Mouse (Mus musculus) midbrain, embryonic 16.5 days (tissue): ENCODE data around the gene Cdkn1b. TPM values are rescaled to one million over a fixed set of nuclear protein-coding genes. Genes with fewer than 3 reads are reported as not detected.

ENCODE experiments used
- ATAC-seq: fragments of 200-750 bp; cut with Nextera tagmentation; 2 replicates; pipeline ENCODE4 v1.8.0; 2017; ENCODE audit warnings: moderate TSS enrichment
- H3K27ac ChIP-seq: fragments of 300-500 bp; sonication (generic); 2 replicates; pipeline ENCODE4 v1.5.1; 2014; ENCODE audit warnings: mild to moderate bottlenecking, low read length, mixed read lengths
- H3K27me3 ChIP-seq: fragments of 300-500 bp; sonication (generic); 2 replicates; pipeline ENCODE4 v1.6.1; 2014; ENCODE audit warnings: low read depth, low read length, mixed read lengths; ENCODE audit not compliant: control insufficient read depth, insufficient read depth
- H3K36me3 ChIP-seq: fragments of 300-500 bp; sonication (generic); 2 replicates; pipeline ENCODE4 v1.6.1; 2014; ENCODE audit warnings: mild to moderate bottlenecking, low read length, moderate library complexity, mixed read lengths; ENCODE audit not compliant: control insufficient read depth, insufficient read depth
- H3K4me1 ChIP-seq: fragments of 300-500 bp; sonication (generic); 2 replicates; pipeline ENCODE4 v1.6.1; 2014; ENCODE audit warnings: mild to moderate bottlenecking, low read length, mixed read lengths; ENCODE audit not compliant: control insufficient read depth, insufficient read depth
- H3K4me2 ChIP-seq: fragments of 300-500 bp; sonication (generic); 2 replicates; pipeline ENCODE4 v1.6.1; 2014; ENCODE audit warnings: mild to moderate bottlenecking, low read length, mixed read lengths
- H3K4me3 ChIP-seq: fragments of 300-500 bp; sonication (generic); 2 replicates; pipeline ENCODE4 v1.5.1; 2014; ENCODE audit warnings: low read depth, mild to moderate bottlenecking, low read length, moderate library complexity, mixed read lengths
- H3K9ac ChIP-seq: fragments of 300-500 bp; sonication (generic); 2 replicates; pipeline ENCODE4 v1.6.1; 2014; ENCODE audit warnings: low read depth, low read length, mixed read lengths
- H3K9me3 ChIP-seq: fragments of 300-500 bp; sonication (generic); replicated peaks from 2 replicates; pipeline ENCODE4 v1.6.1; 2014; ENCODE audit warnings: mild to moderate bottlenecking, low read length, mixed read lengths; ENCODE audit not compliant: control insufficient read depth, poor library complexity, severe bottlenecking
- WGBS: fragments of 180-500 bp; shearing (Covaris S2); extraction: QIAGEN DNeasy Blood & Tissue Kit; methylation state at CpG from one replicate; pipeline ENCODE4 v1.1.7; 2014; 5-methylcytosine and 5-hydroxymethylcytosine counted together
- polyA plus RNA-seq: library from polyadenylated mRNA; unstranded; fragments of >200 nt; fragmentation: Nextera tagmentation; extraction: Ambion mirVana; gene quantifications from 2 replicates; pipeline ENCODE4 v1.2.1, GENCODE M21; 2015

Gene Cdkn1b
- polyA plus RNA-seq, 1 experiment from 2014 or later = 20.7 TPM

GRCm38 (mm10) chr6:134949241-134949640, 29.0 kb downstream of the Cdkn1b start:
- no peak for ATAC-seq
- Histone ChIP-seq H3K27ac (no peak overlapping the region), H3K4me1 (no peaks in the 10 kb centered on the region), H3K9ac (no peak overlapping the region), H3K9me3 (no peaks in the 10 kb centered on the region), H3K4me3 (no peak overlapping the region), H3K36me3 (no peaks in the 10 kb centered on the region), H3K27me3 (no peaks in the 10 kb centered on the region), H3K4me2 (no peak overlapping the region)
- 99% methylated on average over 3 of the region's 3 CpGs for WGBS

GRCm38 (mm10) chr6:134951364-134951763, 31.2 kb downstream of the Cdkn1b start:
- ATAC-seq = no peak
- Histone ChIP-seq H3K36me3 (no peaks in the 10 kb centered on the region), H3K27ac (no peak overlapping the region), H3K9ac (no peak overlapping the region), H3K4me1 (no peaks in the 10 kb centered on the region), H3K9me3 (no peaks in the 10 kb centered on the region), H3K27me3 (no peaks in the 10 kb centered on the region), H3K4me3 (no peak overlapping the region), H3K4me2 (no peak overlapping the region)
- WGBS = 89% methylated on average over 5 of the region's 5 CpGs

- H3K9ac ChIP-seq = no peak overlapping the region
- WGBS = 69% methylated on average over 11 of the region's 11 CpGs
- H3K4me3 ChIP-seq = no peak overlapping the region
- ATAC-seq = no peak
- H3K4me2 ChIP-seq = no peak overlapping the region
- H3K4me1 ChIP-seq = no peaks in the 10 kb centered on the region
- no peaks in the 10 kb centered on the region for H3K36me3 ChIP-seq
- H3K9me3 ChIP-seq = no peaks in the 10 kb centered on the region
- no peaks in the 10 kb centered on the region for H3K27me3 ChIP-seq
- no peak overlapping the region for H3K27ac ChIP-seq
Measured at GRCm38 (mm10) chr6:134953976-134954375, 33.8 kb downstream of the Cdkn1b start.

DNA sequence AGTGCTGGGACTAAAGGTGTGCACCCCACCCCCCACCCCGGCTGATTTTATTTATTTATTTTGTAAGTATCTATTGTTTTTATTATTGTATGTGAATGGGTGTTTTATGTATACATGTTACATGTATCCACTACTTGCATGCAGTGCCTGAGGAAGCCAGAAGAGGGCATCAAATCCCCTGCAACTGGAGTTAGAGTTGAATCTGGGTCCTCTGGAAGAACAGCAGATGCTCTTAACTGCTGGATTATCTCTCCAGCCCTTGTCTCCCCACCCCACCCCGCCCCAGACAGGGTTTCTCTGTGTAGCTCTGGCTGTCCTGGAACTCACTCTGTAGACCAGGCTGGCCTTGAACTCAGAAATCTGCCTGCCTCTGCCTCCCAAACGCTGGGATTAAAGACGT, 36.2 kb downstream of the Cdkn1b start:
- H3K27ac ChIP-seq = no peak overlapping the region
- no peak for ATAC-seq
- 87% methylated on average over 4 of the region's 4 CpGs for WGBS

GRCm38 (mm10) chr6:134961286-134961685, 41.1 kb downstream of the Cdkn1b start:
- Histone ChIP-seq H3K27me3 (no peaks in the 10 kb centered on the region), H3K36me3 (no peaks in the 10 kb centered on the region), H3K27ac (no peak overlapping the region), H3K9ac (no peak overlapping the region), H3K4me2 (no peak overlapping the region), H3K4me3 (no peak overlapping the region), H3K4me1 (no peaks in the 10 kb centered on the region), H3K9me3 (no peaks in the 10 kb centered on the region)
- ATAC-seq = no peak
- WGBS = 57% methylated on average over 5 of the region's 5 CpGs

More for the DNA sequence above, 36.2 kb downstream of the Cdkn1b start:
- Histone ChIP-seq H3K4me2 (no peak overlapping the region), H3K36me3 (no peaks in the 10 kb centered on the region), H3K4me1 (no peaks in the 10 kb centered on the region), H3K9me3 (no peaks in the 10 kb centered on the region), H3K9ac (no peak overlapping the region), H3K27me3 (no peaks in the 10 kb centered on the region), H3K4me3 (no peak overlapping the region)

DNA sequence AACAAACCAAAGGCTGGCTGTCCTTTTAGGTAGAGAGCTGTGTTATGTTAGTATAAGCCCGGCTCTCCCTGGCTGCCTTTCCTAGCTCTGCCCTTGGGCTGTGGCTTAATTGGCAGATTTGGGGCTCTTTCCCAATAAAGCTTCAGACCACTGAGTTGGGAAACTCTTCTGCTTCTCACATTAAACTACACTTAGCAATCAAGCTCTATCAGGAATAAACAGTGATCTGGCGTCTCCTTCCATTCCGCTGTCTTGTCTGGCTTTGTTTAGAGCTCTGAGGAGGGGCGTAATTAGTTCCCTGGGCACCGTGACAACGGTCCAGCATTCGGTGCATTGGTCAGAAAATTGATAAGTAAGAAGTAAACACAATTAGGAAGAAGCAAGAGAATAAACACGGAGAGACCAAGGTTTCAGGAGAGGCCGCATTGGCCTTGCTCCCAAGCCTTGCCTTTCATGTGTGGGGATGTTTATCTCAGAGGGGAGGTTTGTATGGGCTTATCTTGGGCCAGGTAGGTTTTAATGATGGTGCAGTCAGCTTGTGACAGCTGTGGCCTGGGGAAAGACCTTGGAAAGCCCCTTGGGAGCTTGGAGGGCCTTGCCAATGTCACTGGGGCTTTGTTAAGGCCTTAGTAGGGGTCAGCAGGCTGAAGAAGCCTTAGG, 41.8 kb downstream of the Cdkn1b start:
- Histone ChIP-seq H3K36me3 (no peaks in the 10 kb centered on the region), H3K9me3 (no peaks in the 10 kb centered on the region), H3K27me3 (no peaks in the 10 kb centered on the region), H3K4me3 (no peak overlapping the region), H3K27ac (no peak overlapping the region), H3K4me2 (no peak overlapping the region), H3K4me1 (no peaks in the 10 kb centered on the region), H3K9ac (no peak overlapping the region)
- ATAC-seq = 0 out of 2 replicates have a peak, but pooled peaks have one; percentile 10
- 54% methylated on average over 9 of the region's 9 CpGs for WGBS

GRCm38 (mm10) chr6:134962518-134962893, 42.3 kb downstream of the Cdkn1b start:
- Histone ChIP-seq H3K27me3 (no peaks in the 10 kb centered on the region), H3K4me1 (no peaks in the 10 kb centered on the region), H3K4me2 (no peak overlapping the region), H3K9me3 (no peaks in the 10 kb centered on the region), H3K36me3 (no peaks in the 10 kb centered on the region), H3K4me3 (no peak overlapping the region), H3K9ac (no peak overlapping the region), H3K27ac (no peak overlapping the region)
- ATAC-seq = no peak
- 40% methylated on average over 5 of the region's 5 CpGs for WGBS

GRCm38 (mm10) chr6:134963910-134964309, 43.7 kb downstream of the Cdkn1b start:
- Histone ChIP-seq H3K9me3 (no peaks in the 10 kb centered on the region), H3K36me3 (no peaks in the 10 kb centered on the region), H3K9ac (no peak overlapping the region), H3K27me3 (no peaks in the 10 kb centered on the region), H3K27ac (no peak overlapping the region), H3K4me1 (no peaks in the 10 kb centered on the region), H3K4me2 (no peak overlapping the region), H3K4me3 (no peak overlapping the region)
- WGBS = 84% methylated on average over 2 of the region's 2 CpGs
- ATAC-seq = no peak

DNA sequence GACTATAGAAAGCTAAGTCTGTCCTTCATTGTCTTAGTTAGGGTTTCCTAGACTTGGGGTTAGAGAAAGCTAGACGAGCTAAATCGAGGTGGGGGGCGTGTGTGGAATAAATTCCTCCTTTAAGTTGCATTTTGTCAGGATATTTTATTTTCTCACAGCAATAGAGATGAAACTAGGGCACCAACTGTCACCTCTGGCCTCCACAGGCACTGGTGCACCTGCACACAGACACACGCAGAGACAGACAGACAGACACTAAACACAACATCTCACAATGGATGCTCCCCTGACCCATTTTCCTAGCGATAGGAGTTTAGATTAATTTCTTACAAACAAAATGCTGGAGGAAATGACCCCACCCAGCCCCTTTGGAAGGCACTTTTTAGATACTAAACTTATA, 46.5 kb downstream of the Cdkn1b start:
- Histone ChIP-seq H3K27me3 (no peaks in the 10 kb centered on the region), H3K9me3 (no peaks in the 10 kb centered on the region), H3K36me3 (no peaks in the 10 kb centered on the region), H3K4me3 (no peak overlapping the region), H3K4me2 (no peak overlapping the region), H3K27ac (no peak overlapping the region), H3K9ac (no peak overlapping the region), H3K4me1 (no peaks in the 10 kb centered on the region)
- 90% methylated on average over 5 of the region's 5 CpGs for WGBS
- ATAC-seq = no peak
